In the genomic region with DNA sequence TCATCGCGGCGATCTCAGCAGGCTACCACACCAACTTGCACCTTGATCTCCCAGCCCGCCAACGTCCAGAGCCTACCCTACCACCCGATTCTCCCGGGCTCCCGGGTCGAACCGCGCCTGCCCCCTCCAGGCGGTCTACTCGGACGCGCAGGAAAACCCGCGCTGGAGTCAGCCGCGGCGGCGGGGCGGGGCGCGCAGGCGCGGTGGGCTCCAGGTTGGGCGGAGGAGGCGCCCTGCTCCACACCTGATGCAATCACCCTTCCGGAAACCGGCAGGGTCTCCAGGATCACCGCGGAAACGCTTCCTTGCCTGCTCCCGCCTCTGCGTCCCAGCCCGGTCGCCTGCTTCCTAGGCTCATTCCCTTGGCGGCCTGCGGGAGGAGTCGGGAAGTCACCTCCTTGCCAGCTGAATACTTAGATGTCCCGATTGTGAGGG, we compare ENCODE assay signal across 8 mouse cellular contexts. TPM values are rescaled to one million over a fixed set of nuclear protein-coding genes. Genes with fewer than 3 reads are reported as not detected.
DNase-seq lines count a peak whose midpoint lies in the region; ATAC-seq lines count a peak whose summit lies in the region.

No protein-coding gene starts in this region.

- DNase-seq in WW6 (ENCODE audit: low read depth, low spot score): peak; percentile 77
- DNase-seq in cerebellum, postnatal 25 days: peak; percentile 92 to 95
- DNase-seq in frontal cortex, postnatal 36 days (ENCODE audit: low spot score in 2 of 2): peak; percentile 84 to 88
- peak; percentile 85 for DNase-seq in hindbrain, embryonic 14.5 days (ENCODE audit: low spot score)
- DNase-seq in left cerebral cortex, adult 11 months (ENCODE audit: low spot score): peak; percentile 73
- peak; percentile 88 for DNase-seq in lung, postnatal 14 days
- DNase-seq in right cerebral cortex, adult 18-20 months: peak; percentile 90
- DNase-seq in urinary bladder, postnatal 25 days (ENCODE audit: low spot score): peak; percentile 91

- WGBS in hindbrain, embryonic 14.5 days: under 1% methylated on average over 41 of the region's 41 CpGs

- peak overlapping the region; percentile 52 for H3K4me3 ChIP-seq in hindbrain, embryonic 14.5 days (replicated peaks; ENCODE audit: low read length)

- ATAC-seq in hindbrain, embryonic 14.5 days (ENCODE audit: low FRiP score): peak; percentile 79

- peaks cover 22% of the 10 kb centered on the region for H3K4me1 ChIP-seq in hindbrain, embryonic 14.5 days (replicated peaks; ENCODE audit: control insufficient read depth, insufficient read depth, low read length)

- peak overlapping the region; percentile 69 for H3K9ac ChIP-seq in hindbrain, embryonic 14.5 days

- H3K27me3 ChIP-seq in hindbrain, embryonic 14.5 days (ENCODE audit: control insufficient read depth, insufficient read depth, low read length): no peaks in the 10 kb centered on the region

- H3K27ac ChIP-seq in hindbrain, embryonic 14.5 days: peak overlapping the region; percentile 77

- no peaks in the 10 kb centered on the region for H3K9me3 ChIP-seq in hindbrain, embryonic 14.5 days (ENCODE audit: control insufficient read depth, low read length)

- no peaks in the 10 kb centered on the region for H3K36me3 ChIP-seq in hindbrain, embryonic 14.5 days (replicated peaks; ENCODE audit: control insufficient read depth, insufficient read depth)

- peak overlapping the region; percentile 62 for H3K4me2 ChIP-seq in hindbrain, embryonic 14.5 days (replicated peaks)

RNA-seq across cellular contexts. Expression of gene Apbb2, which starts 1.6 kb away (rescaled TPM):
- polyA plus RNA-seq in hindbrain, embryonic 14.5 days (2014; fragmentation: Nextera tagmentation; extraction: Ambion mirVana): 113 and 123 TPM in 2 replicates

RNA-seq across cellular contexts. Expression of gene Uchl1, which starts 55.7 kb away (rescaled TPM):
- 1,396 and 1,527 TPM in 2 replicates for polyA plus RNA-seq in hindbrain, embryonic 14.5 days (2014; fragmentation: Nextera tagmentation; extraction: Ambion mirVana)

Comparison
In these comparisons a context has a peak if more than half of its experiments do, and no peak if none do; other contexts are left out.
1. Peak in every context shown above with its lines: DNase-seq, ATAC-seq, H3K4me3 ChIP-seq and H3K27ac ChIP-seq.